Mouse (Mus musculus) small intestine, adult 2 months (tissue): Measurements from ENCODE around the gene Haao. TPM values are rescaled to one million over a fixed set of nuclear protein-coding genes. Genes with fewer than 3 reads are reported as not detected.

Experiments used
- H3K27ac ChIP-seq: fragments of 200-500 bp; 2 replicates; pipeline ENCODE4 v1.5.1; 2012; ENCODE audit warnings: low read depth, low read length, control low read depth, inconsistent platforms; ENCODE audit not compliant: insufficient read depth
- H3K27me3 ChIP-seq: fragments of 200-500 bp; 2 replicates; pipeline ENCODE4 v1.6.1; 2012; ENCODE audit warnings: mild to moderate bottlenecking, moderate library complexity, low read length, inconsistent platforms; ENCODE audit not compliant: control insufficient read depth, insufficient read depth
- H3K36me3 ChIP-seq: fragments of 200-500 bp; 2 replicates; pipeline ENCODE4 v1.6.1; 2012; ENCODE audit warnings: mild to moderate bottlenecking, low read length, control low read depth, inconsistent platforms; ENCODE audit not compliant: control insufficient read depth, insufficient read depth
- H3K4me1 ChIP-seq: fragments of 200-500 bp; 2 replicates; pipeline ENCODE4 v1.6.1; 2012; ENCODE audit warnings: low read length, inconsistent platforms, mixed read lengths; ENCODE audit not compliant: control insufficient read depth, insufficient read depth, insufficient read length
- H3K4me3 ChIP-seq: fragments of 200-500 bp; 2 replicates; pipeline ENCODE4 v1.5.1; 2012; ENCODE audit warnings: low read depth, mild to moderate bottlenecking, control low read depth, inconsistent platforms, low read length, moderate library complexity
- CTCF ChIP-seq: fragments of 200-500 bp; IDR thresholded peaks from 2 replicates; pipeline ENCODE4 v1.5.1; 2012; ENCODE audit warnings: low read depth, mild to moderate bottlenecking, control low read depth, inconsistent platforms, low read length, moderate library complexity, mixed read lengths; ENCODE audit not compliant: insufficient replicate concordance, insufficient read length; ENCODE audit errors: extremely low read depth
- POLR2A ChIP-seq: fragments of 200-500 bp; IDR thresholded peaks from 2 replicates; pipeline ENCODE4 v1.6.1; 2012; ENCODE audit warnings: low read depth, mild to moderate bottlenecking, control low read depth, inconsistent platforms, low read length, moderate library complexity
- WGBS: fragments of 180-500 bp; shearing (Covaris S2); methylation state at CpG from one replicate; pipeline ENCODE4 v1.1.7; 2018; 5-methylcytosine and 5-hydroxymethylcytosine counted together
- polyA plus RNA-seq: library from polyadenylated mRNA; depleted of rRNA; stranded (reverse); fragments of >200 nt; gene quantifications from 2 replicates; pipeline ENCODE4 v1.2.3, GENCODE M21; 2012

Haao gene
- polyA plus RNA-seq, 1 experiment, result 5.8 TPM

DNA sequence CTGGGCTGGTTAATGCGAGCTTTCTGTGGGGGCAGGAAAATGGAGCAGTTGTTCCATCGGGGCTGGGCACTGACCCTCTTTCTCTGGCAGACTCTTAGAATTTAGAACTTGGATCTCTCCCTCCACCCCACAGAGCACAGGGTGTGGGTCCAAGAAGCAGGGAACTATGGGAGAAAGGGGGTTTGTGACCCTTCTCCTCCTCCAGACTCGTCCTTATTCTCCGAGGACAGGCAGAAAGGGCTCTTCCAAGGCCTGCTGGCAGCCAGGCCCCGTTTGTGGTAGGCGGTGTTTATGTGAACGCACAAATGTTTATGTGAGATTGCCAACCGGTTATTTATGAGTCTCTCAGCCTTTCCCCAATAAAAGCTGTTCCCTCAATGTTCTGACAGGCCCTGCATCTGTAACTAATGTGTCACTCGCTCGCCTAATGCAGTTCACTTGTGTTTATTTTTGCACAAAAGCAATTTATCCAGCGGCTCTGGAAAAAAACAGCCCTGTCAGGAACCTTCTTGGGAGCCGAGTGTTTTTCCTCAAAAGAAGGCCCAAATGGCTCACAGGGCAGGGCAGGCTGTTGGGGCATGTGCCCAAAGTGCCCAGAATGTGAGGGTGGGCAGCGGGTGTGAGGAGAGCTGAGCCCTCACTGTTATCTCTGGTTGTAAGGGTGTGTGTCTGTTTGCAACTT lies 42.1 kb upstream of the Haao start:
- Histone ChIP-seq H3K4me1 (peaks cover 2% of the 10 kb centered on the region; the same call in 1 of the 2 replicates), H3K4me3 (no peak overlapping the region), H3K27ac (peak overlapping the region; percentile 47), H3K36me3 (no peaks in the 10 kb centered on the region), H3K27me3 (no peaks in the 10 kb centered on the region)
- 74% methylated on average over 13 of the region's 13 CpGs for WGBS
- no peak for TF ChIP-seq CTCF
- TF ChIP-seq POLR2A, result no peak

DNA sequence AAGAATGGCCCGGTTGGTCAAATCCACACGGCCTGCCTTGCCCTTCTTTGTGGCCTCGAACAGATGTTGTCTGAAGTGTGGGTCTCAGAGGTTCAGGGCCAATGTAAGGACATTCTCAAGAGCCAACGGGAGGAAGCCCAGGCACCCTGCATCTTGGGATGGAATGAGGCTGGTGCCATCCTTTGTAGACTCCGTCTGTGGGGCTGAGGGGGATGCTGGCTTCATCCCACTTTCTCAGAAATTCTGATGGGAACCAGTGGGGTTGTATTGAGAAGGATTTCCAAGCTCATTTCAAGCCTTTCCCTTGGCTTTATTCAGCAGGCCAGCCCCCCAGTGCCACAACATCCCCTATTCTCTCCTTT lies 41.5 kb upstream of the Haao start:
- H3K36me3 ChIP-seq, result no peaks in the 10 kb centered on the region
- 86% methylated on average over 5 of the region's 5 CpGs for WGBS
- H3K4me3 ChIP-seq, result no peak overlapping the region
- H3K4me1 ChIP-seq, result peaks cover 2% of the 10 kb centered on the region; the same call in 1 of the 2 replicates
- TF ChIP-seq POLR2A (no peak), CTCF (no peak)
- no peaks in the 10 kb centered on the region for H3K27me3 ChIP-seq
- H3K27ac ChIP-seq, result peak overlapping the region; percentile 47

DNA sequence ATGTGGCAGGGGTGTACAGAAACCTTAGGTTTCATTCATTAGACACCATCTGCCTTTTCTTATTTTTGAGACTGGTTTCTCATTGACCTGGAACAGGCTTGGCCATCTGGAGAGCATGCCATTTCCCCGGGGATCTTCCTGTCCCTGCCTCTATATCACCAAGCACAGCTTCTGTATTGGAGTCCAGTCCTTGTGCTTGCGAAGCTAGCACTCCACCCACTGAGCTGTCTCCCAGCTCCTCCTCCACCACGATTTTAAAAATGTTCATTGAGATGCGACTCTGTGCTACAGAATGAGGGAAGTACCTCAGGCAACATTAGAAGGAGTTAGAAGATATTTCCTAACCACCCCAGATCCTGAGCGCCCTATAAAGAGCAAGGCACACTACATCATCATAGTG lies 39.5 kb upstream of the Haao start:
- Histone ChIP-seq H3K36me3 (no peaks in the 10 kb centered on the region), H3K4me1 (peaks cover 2% of the 10 kb centered on the region; the same call in 1 of the 2 replicates), H3K27ac (no peak overlapping the region), H3K27me3 (no peaks in the 10 kb centered on the region), H3K4me3 (no peak overlapping the region)
- no peak for TF ChIP-seq CTCF
- no peak for TF ChIP-seq POLR2A
- WGBS, result 78% methylated on average over 5 of the region's 5 CpGs

DNA sequence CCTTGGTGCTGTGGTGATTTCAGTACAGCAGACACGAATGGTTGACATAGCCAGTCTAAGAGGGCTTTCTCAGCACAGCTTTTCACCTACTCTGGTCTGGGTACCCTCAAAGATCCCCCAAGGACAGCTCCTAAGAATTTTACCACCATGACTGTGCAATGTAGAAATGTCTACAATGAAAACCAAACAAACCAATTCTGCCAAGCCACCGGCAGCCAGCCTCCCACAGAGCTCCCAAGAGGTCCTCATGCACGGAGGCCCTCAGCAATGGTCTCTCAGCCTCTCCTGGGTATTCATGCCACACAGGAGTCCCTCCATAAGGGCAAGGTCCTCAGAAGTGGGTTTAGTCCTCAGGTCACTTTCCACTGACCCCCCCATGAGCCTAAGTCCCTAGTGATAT lies 38.6 kb upstream of the Haao start:
- Histone ChIP-seq H3K36me3 (no peaks in the 10 kb centered on the region), H3K27me3 (no peaks in the 10 kb centered on the region), H3K27ac (no peak overlapping the region), H3K4me3 (no peak overlapping the region), H3K4me1 (peaks cover 2% of the 10 kb centered on the region; the same call in 1 of the 2 replicates)
- no peak for TF ChIP-seq CTCF
- no peak for TF ChIP-seq POLR2A
- WGBS, result 89% methylated on average over 3 of the region's 3 CpGs

DNA sequence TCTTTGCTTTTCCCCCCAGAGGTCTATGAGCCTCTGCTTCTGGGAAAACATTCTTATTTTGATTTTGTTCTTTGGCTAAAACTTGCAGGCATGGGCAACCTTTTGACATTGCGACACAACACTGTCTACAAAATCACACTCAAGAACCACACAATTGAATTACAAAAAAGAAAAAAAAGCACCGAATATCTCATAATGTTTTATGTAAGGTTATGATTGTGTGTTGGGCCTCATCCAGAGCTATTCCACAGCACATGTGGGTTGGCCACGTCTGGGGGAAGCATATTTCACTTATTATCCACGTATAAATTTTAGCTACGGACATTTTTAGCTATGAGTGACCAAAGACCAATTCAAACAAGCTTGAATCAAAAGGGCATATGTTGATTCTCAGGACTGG lies 38.0 kb upstream of the Haao start:
- WGBS, result 83% methylated on average over 5 of the region's 5 CpGs
- Histone ChIP-seq H3K36me3 (no peaks in the 10 kb centered on the region), H3K4me1 (peaks cover 2% of the 10 kb centered on the region; the same call in 1 of the 2 replicates), H3K27me3 (no peaks in the 10 kb centered on the region), H3K27ac (no peak overlapping the region), H3K4me3 (no peak overlapping the region)
- TF ChIP-seq CTCF, result no peak
- no peak for TF ChIP-seq POLR2A

DNA sequence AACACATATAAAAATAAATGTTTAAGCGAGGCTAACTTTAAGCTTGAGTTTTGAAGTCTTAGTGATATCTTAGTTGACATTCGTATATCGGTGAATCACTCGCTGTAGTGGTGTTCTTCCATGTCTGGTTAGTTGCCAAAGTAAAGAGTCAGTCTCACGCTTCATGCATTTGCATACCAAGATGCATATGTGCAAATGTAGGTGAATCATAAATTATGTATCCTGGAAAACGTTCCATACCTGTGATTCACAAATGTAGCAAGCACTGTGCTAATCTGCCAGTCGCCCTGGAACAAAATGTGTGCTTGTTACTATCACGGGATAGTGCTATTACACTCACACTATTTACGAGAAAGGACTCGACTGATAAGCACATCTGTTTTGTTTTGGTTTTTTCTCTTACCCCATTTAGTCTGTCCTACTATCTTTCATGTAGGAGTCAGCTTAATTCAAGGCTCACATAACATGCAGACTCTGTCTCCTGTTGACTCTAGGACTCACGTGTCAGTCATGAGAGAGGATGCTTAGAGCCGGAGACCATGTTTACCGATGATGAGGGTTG lies 37.3 kb upstream of the Haao start:
- 82% methylated on average over 13 of the region's 13 CpGs for WGBS
- peaks cover 2% of the 10 kb centered on the region; the same call in 1 of the 2 replicates for H3K4me1 ChIP-seq
- TF ChIP-seq POLR2A (no peak), CTCF (no peak)
- H3K27ac ChIP-seq, result no peak overlapping the region
- H3K27me3 ChIP-seq, result no peaks in the 10 kb centered on the region
- no peak overlapping the region for H3K4me3 ChIP-seq
- H3K36me3 ChIP-seq, result no peaks in the 10 kb centered on the region

DNA sequence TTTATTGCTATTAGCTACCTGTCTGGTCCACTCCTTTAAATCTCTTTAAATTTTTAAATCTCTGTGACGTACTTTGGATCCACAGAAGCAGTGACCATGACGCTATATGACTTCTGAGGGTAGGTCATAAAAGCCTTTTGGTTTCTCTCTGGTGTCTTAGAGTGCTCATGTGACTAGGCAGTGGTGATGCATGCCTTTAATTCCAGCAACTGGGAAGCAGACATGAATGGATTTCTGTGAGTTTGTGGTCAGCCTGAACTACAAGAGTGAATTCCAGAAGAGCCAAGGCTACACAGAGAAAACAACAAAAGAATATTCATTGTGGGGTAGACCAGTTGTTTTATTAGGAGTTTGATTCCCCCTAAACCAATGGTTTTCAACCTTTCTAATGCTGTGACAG lies 35.0 kb upstream of the Haao start:
- WGBS, result 88% methylated on average over 2 of the region's 2 CpGs
- no peaks in the 10 kb centered on the region; the same call in 1 of the 2 replicates for H3K4me1 ChIP-seq

More for the DNA sequence above, 35.0 kb upstream of the Haao start:
- Histone ChIP-seq H3K4me3 (no peak overlapping the region), H3K36me3 (no peaks in the 10 kb centered on the region), H3K27ac (no peak overlapping the region), H3K27me3 (no peaks in the 10 kb centered on the region)
- TF ChIP-seq CTCF (no peak), POLR2A (no peak)
